Mouse (Mus musculus) fat pad, adult 2 months (tissue): ENCODE data around the gene Arid2.
"Not testable (repeated sequence)": the region's sequence is repeated elsewhere in the genome, so short reads cannot be mapped to it uniquely, and the experiment has no call there.

Source experiments
- DNase-seq: peaks from one replicate; pipeline ENCODE4 v3.0.0-alpha.2; 2011; ENCODE audit warnings: low read depth, low spot score; ENCODE audit errors: extremely low read depth

The Arid2 gene

DNA sequence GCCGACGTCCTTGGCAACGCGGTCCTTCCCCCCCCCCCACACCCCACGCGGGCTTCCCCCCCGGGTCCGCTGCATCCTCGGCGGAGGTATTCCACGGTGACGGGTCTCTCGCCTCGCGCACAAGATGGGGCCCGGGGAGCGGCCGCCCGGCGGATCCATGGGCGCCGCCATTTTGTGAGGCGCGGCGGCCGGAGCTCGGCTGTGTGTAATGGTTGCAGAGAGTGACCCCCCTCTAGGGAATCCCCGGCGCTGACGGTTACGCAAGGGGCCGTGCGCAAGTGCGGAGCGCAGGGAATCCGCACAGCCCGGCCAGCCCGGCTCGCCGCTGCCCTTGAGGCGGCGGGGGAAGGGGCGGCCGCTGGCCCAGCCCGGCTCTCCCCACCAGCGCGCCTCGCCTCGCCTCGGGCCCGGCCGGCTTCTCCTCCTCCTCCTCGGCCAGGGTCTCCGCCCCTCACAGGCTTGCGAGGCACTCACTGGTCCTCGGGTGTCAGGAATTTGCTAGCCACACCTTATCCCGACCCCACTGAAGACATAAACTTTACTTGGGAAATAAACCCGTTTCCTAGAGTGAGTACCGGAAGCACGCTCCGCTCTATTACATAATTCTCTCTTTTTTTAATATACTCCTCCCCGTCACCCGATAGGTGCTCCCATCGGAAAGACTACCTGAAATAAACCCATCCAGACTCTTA, 1.8 kb upstream of the Arid2 start:
- no peak for DNase-seq

- DNase-seq: no peak
These were observed 1.0 kb upstream of the Arid2 start for GRCm38 (mm10) chr15:96286015-96286934.

- no peak for DNase-seq
These were observed 404 bp upstream of the Arid2 start for GRCm38 (mm10) chr15:96286935-96287292.

- DNase-seq: no peak
These were observed 888 bp downstream of the Arid2 start for GRCm38 (mm10) chr15:96287976-96288835.

DNA sequence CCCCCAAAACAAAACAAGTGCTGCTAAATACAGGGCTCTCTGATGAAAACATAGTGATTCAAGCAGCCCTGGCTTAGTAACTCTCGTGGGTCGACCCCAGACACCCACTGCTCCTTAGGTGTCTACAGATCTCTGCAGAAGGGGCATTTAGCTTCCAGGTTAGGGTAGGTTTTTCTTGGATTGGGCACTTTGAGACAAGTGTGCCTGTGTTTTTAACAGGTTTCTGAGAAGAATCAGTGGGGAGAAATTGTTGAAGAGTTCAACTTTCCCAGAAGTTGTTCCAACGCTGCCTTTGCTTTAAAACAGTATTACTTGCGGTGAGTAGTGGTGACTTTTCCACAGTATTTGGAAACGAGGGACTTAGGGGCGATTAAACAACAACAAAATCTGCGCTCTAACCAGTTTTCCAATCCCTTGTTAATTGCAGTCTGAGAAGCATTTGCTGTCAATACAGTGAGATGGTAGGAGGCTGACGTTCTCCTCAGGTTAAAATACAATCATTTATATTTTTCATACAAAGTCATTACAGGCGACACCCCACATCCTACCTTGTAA, 1.6 kb downstream of the Arid2 start:
- DNase-seq: no peak

- no peak for DNase-seq
These were observed 2.7 kb downstream of the Arid2 start for GRCm38 (mm10) chr15:96290001-96290400.

GRCm38 (mm10) chr15:96293444-96293843, 6.1 kb downstream of the Arid2 start:
- DNase-seq: no peak

DNA sequence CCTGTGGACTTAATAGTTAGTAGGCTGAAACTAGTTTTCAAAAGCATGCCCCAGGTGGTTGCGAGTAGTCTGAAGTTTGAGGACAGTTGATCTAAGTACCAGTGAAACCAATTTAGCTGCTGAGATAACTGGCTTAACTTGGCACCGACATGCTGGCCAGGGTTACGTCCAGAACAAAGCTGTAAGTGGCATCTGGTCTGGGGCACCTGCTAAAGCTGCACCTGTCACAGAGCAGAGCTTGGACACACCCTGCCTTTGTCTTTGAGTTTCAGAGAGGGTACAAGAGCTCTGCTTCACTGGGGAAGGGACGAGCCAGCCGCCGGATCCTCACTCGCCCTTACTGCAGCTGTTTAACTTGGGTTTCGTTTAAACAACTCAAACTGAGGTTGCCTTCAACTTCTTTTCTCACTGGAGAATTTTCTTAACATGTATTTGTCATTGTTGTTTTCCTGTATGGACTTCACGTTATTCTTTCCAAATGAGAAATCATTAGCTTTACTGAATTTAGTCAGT, 9.8 kb downstream of the Arid2 start:
- no peak for DNase-seq

DNA sequence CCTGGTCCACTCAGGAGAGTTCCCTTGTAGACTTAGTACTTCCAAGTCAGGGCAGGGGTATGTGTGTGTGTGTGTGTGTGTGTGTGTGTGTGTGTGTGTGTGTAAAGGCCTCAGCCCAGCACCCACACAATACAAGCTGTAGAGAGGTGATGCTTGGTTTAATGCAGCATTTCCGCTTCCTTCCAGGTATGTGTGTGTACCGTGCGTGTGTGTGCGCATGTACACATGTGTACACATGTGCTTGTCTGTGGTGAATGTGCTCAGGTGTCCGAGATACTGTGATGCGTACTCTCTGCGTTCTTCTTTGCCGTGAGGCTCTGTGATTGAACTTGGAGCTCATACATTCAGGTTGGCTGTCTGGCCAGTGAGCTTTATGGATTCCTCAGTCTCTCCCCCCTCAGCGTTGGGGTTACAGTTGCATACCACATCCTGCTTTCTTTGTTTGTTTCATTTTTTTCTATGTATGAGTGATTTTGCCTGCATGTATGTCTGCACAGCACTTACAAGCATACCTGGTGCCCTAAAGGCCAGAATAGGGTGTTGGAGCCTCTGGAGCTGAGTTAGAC, 10.4 kb downstream of the Arid2 start:
- DNase-seq: no peak

GRCm38 (mm10) chr15:96309310-96309709, 22.0 kb downstream of the Arid2 start:
- DNase-seq: no peak

DNA sequence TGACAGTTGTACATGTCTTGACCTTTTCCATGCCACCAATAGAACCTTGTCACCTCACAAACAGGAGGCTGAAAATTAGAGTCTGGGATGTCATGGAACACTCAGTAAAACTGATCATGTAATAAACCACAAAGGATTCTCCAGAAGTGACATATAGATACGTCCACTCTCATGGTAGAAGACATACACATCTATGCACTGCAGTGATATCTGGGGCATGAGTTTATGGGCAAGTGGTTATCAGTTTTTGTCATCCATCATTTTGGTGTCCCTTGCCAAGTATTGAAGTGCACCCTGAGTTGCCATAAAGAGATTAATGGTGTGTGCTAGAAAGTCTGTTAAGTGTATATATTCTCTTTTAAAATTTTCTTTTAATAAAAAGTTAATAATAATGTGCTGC, 25.6 kb downstream of the Arid2 start:
- no peak for DNase-seq

GRCm38 (mm10) chr15:96315664-96316063, 28.3 kb downstream of the Arid2 start:
- DNase-seq: no peak

GRCm38 (mm10) chr15:96319335-96319734, 32.0 kb downstream of the Arid2 start:
- no peak for DNase-seq

GRCm38 (mm10) chr15:96325726-96326328, 38.5 kb downstream of the Arid2 start:
- no peak for DNase-seq

GRCm38 (mm10) chr15:96328722-96329121, 41.4 kb downstream of the Arid2 start:
- DNase-seq: not testable (repeated sequence)

DNA sequence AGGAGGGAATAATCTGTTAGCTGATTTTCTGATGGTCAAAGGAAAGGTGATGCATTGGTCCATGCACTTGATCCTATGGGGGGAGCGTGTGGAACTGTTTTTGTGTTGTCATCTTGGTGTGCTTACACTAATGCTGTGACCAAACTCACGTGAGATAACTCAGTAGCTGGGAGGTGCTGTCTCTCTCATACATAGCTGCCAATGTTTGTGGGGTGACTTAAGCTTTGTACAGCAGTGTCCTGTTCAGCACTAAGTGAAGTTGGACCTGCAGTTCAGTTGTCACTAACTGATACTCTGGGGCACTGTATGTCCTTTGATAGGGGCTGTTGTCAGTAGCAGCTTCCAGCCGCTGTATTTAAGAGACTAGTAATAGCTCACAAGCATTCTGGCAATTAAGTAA, 43.2 kb downstream of the Arid2 start:
- no peak for DNase-seq

DNA sequence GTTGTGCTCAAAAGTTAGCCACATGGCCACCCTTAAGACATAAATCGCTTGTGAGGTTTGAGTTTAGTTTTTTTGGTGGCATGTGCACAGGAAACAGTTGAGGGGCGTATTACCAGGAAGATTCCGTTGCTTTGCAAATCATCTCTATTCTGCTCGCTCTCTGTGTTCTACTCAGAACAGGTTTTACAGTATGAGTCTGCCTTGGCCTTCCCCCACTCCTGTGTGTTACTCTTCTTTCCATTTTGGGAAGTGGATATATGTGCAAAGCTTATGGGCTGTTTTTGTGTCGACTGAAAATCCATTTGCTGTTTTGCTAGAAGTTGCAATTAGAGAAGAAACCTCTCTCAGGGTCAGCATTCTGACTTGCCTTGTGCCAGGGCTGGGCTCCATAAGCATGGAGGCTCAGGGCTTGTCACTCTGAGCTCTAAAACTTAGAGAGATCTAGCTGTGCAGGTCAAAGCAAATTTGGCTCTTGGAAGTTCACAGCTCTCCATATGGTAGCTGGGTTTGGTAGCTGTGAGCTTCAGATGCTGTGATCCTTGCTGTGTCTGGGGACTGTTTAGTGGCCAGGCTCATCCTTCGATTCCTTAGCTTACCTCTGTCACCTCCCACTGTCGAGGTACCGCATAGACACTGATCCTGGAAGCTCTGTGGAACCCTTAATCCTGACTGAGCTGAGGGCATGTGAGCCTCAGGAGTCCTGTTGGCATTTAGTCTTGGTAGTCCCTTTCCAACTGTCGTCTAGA, 45.3 kb downstream of the Arid2 start:
- no peak for DNase-seq

DNA sequence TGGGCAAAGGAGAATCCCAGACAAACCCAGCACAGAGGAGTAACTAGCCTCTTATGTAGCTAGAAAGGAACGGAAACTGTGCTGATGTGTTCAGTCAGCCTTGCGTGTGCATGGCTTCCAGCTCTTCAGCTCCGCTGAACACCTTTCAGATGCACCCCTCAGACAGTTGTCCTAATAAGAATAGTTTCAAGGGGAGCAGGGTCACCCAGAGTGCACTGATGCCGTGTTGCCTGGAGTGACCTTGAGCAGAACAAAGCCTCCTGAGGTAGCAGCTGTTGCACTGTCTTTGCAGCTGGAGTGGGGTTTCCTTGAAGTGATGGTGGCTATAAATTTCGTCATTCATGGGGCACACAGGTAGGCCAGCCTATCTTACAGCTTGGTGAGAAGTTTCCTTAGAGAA, 46.0 kb downstream of the Arid2 start:
- DNase-seq: no peak

DNA sequence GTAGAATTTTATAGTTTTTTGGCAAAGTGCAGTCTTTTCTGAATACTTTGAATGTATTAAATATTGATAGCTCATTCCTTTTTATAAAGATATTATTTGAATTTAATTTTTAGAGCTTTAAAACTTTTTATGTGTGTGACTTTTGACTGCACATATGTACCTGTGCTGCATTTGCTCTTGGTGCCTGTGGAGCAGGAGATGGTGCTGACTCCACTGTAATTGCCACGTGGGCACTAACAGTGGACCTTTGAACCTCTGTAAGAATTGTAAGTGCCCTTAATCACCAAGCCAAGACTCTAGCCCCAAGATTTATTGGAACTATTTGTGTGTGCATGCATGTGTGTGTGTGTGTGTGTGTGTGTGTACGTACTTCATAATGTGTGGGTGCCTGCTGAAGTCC, 53.6 kb downstream of the Arid2 start:
- no peak for DNase-seq
